Mouse (Mus musculus): ENCODE results near the gene Fbxo30.
"Not testable (repeated sequence)": the region's sequence is repeated elsewhere in the genome, so short reads cannot be mapped to it uniquely, and the experiment has no call there.

Gene Fbxo30

DNA sequence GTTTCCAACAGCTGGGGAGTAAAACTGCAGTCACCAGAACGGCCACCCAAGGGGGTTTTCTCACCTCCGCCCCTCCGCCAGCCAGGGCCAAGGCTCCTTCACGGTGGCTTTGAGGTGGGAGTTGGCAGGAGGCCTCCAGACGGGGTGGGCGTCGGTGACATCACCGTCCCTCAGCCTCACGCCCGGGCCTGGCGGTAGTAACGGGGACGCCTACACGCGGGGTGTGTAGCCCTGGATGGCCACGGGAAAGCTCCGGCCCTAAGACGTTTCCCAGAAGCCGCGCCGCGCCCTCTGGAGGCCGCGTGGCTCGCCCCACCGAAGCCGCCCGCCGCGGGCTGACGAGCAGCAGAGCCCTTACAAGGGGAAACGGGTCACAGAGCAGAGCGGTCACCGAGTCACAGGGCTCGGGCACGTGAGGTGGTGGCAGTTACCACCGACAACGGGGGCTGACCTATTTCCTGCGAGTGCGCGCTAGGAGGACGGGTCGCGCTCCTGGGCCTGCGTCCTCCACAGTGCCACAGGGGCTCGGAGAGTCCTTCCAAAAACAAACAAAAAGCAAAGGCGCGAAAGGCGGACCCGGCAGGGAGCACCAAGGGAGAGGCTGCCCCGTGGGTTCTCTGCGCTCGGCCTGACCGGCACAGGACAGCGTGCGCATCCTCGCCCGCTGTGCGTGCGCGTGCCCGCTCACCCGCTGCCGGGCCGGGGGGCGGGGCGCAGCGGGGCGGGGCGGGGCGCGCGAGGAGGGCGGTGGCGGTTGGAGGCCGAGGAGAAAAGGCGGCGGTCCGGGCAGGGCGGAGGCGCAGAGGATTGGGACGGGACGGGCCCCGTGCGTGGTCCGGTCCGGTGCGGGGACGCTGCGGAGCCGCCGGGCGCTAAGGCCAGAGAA is at the start of gene Fbxo30:
TSS of gene Fbxo30 (plus strand) at position 753 of the 886 bp plus-strand sequence.
- peak; percentile 89 for DNase-seq

DNA sequence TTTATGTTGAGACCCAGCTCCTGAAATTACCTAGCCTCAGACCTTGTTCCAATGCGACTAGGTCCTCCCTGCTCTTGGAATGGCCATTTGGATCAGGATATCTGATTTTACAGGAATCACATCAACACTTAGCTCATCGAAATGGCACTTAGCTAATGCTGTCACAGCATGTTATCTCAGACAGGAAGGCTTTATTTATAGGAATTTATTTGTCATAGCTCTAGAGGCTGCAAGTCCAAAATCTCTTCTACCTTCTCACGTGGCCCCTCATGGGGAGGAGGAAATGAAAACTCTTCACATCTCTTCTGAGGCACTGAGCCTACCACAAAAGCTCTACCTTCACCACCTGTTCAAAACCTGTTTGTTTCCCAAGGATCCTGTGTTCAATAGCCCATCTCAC is 47.9 kb upstream of the Fbxo30 start:
- no peak for DNase-seq

DNA sequence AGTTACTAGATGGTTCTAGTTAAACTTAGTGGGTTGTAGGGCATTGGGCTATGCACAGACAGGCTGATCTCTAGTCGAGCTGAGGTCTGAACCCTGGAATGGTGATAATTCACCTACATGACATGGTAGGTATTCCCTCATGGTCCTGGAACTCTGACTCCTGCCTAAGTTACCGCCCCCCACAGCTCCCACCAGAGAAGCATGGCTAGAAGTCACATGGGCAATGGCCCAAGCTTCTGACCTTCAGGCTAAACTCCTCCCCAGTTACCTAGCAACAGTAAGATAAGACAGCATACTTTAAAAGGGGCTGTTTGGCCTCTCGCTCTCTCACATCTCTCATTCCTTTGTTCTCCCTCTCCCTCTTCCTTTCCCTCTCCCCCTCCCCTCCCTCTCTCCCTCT is 38.1 kb upstream of the Fbxo30 start:
- not testable (repeated sequence) for DNase-seq

DNA sequence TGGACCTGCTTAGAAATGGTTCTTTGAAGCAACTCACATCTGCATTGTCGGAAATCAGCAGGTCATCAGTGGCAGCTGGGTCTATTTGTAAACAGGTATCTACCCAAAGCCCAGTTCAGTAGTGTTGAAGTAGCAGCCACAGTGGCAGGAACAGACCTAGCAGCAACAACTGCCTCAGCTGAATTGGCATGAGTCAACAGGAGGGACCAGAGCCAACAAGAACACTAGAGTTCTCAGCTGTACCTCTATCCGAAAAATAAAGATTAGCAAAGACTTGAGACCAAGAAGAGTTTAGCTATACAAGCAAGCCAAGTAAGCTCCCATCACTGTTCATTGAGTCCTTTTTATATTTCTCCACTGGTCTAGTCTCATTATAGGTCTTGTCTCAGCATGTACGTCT is 32.9 kb upstream of the Fbxo30 start:
- DNase-seq = no peak

DNA sequence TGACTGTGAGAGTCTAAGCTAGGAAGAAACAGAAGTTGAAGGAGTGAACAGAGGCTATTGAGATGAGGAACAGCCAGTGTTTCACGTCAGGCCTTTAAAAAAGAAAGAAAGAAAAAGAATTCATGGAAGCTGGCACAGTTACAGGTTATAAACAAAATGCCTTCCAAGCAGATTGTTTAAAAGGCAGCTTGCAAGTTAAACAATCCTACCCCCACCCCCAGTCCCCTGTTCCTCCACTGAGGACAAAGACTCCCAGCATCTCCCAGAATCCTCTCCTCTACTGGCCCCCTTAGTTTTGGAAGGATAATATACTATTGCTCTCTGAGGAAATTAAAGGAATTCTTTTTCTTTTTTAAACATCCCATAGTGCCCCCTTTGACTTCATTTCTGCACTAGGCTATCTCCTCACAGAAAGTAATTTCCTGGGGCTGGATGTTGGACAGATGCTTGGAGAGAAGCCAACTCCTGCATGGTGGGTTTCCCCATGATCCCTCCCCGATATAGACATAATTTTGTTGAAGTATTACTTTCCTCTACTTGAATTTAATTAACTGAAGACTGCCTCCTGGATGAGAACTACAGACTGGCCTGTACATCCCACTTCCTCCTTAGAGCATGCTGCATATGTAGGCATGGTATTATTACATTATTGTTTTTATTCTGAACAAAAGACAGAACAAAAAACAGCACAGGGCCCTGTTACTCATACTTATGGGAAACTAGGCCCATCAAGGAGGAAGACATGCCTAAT is 30.7 kb upstream of the Fbxo30 start:
- no peak for DNase-seq

DNA sequence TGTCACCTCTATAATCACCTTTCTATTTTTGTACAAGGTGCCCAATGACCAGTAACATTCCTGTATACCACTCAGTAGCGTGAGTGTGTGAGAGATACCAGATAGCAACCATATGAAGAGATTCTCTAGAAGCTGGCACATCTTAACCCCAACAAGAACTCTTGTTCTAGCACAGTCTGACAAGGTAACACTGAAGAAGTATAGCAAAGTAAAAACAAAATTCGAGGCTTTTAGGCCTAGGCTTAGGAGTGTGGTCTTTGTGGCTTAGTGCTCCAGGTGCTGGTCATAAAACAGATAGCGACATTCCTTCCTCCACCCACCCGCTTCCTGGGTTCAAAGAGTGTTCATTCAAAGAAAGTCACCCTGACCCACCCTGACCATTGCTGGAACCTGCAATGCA is 27.5 kb upstream of the Fbxo30 start:
- not testable (repeated sequence) for DNase-seq

DNA sequence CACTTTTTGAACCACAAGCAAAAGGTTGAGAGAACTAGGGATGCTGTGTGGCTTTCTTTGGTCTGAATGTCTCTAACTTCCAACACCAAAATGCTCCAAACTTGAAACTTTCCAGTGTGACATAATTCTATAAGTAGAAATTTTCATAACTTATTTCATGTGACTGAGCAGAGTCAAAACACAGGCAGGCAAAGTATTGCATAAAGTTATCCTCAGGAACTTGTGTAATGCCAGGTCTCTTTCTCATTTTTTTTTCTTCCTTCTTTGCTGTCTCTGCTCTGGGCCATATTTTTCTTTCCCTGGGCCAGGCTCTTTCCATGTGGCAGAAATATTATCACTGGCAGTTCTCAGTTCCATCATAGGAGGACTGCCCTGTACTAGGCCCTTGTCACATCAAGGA is 21.0 kb upstream of the Fbxo30 start:
- no peak for DNase-seq

DNA sequence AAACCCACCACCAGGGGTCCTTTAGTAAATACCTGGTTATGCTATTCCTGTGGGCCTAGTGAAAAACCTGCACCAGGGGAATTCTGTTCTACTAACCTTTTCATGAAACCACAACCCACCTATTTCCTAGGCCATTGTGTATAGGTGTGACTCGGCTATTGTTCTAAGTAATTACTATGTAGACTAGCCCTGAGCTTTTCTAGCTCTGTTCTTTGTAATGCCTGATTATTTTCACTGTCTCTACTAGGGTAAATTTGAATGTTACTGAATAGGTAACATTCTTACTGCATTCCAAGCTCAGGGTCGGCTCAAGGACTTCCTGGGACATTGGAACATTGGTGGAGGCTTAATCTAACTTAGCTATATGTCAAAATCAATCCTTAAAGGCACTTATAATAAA is 18.8 kb upstream of the Fbxo30 start:
- DNase-seq = not testable (repeated sequence)

DNA sequence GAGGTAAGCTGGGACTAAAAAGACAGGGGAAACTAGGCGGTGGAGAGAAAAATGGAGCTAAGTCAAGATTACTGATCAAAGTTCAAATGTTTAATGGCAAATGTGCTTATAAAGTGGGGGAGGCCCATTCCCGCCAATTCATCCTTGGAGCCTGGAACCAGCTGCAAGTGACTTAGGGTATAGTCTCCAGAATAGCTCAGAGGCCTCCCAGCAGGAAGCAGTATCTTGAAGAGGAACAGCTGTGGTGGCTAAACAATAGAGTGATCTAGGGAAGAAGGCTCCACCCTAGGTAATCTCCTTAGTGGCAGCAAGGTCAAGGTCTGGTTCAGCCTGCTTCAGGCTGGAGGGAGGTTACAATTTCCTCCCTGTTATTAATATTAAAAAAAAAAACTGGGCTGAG is 17.3 kb upstream of the Fbxo30 start:
- not testable (repeated sequence) for DNase-seq

DNA sequence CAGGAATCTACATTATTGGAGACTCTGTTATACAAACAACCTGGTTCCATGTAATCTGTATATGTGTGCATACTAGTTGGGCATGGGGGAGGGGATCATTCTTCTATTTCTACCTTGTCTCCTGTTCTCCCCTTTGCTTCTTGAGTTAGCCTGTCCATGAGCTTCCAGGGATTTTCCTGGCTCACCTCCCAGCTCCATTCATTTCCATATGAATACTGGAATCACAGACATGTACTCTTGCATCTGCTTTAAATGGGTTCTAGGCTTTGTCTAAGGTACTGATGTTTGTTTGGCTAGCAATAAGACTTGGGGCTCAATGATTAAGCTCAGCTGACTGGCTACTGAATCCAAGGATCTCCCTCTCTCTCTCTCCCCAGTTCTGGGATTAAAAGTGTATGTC is 12.0 kb upstream of the Fbxo30 start:
- no peak for DNase-seq

DNA sequence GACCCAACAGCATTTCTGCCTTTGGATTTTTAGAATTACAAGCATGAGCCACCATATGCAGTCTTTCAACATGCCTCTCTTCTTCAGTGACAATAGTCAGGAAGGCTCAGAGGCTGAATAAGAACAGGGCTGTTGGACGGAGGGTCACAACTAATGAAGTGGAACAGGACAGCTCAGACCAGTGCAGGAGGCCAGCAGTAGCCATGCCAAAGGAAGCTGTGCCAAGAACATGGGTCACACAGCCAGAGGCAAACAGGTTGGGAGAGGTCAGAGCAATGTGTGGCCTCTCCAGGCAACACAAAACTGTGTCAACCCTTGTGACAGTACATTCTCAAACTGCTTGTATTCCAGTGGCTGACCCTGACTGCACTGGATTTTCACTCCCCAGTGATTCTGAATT is 6.7 kb upstream of the Fbxo30 start:
- no peak for DNase-seq

DNA sequence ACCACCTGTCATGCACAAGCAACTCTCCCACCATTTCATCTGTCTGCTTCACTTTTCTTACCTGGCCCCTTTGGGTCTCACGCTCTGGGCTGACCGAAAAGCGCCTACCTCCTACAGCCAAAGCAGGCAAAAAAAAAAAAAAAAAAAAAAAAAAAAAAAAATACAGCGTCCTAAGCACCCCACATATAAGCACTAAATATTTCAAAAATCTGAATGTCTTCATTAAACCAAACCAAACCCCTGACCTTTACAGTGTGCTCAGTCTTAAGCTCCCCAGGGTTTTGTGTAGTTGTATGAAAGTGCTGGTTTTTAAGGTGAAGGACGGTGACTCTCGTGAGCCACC is 924 bp upstream of the Fbxo30 start:
- DNase-seq = no peak

DNA sequence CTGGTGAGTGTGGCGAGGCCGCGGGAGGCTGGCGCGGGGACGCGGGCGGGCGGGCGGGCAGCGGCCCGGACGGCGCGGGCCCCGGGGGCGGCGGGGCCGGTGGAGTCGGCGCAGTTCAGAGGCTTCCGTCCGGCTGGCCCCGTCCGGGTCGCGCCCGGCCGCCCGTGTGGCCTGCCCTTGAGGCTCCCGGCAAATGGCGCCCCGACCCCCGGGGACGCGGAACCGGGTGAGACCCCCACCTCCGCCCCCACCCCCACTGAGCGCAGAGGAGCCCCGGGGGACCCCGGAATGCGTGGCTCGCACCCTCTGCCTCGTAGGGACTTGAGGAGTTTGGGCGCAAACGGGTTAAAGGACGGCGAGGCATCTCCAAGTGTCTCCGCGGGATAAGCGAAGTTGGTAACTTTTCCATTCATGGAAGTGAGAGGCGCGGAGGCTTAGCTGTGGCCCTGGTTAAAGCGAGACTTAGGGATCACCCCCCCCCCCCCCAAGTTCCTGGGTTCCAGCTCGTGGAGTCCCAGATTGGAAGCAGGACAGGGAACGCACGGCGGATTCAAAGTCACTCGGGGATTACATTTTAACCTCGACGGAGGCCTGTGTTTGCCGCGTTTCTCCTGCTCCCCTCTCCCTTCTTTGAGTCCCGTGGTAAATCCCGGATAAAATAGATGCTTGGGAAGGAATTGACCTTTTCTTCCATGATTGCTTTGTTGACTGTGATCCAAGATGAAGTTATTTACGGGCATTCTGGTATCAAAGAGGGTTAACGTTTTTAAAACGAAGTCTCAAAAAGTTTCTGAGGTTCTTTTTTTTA is 572 bp downstream of the Fbxo30 start:
- peak; percentile 33 for DNase-seq

DNA sequence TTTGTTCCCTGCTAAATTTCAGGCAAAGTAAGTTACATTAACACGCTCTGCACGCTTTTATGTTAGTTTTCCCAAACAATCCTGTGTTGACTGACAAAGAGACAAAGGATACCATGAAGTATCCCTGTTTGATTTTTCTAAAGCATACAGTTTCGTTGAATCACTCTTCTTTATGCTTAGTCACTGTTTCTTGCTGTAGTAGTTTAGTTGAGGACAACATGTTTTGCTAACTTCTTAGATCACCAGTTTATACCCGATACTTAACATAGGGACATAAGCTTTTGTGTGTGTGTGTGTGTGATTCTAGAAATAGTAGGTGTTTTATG is 1.1 kb downstream of the Fbxo30 start:
- no peak for DNase-seq

DNA sequence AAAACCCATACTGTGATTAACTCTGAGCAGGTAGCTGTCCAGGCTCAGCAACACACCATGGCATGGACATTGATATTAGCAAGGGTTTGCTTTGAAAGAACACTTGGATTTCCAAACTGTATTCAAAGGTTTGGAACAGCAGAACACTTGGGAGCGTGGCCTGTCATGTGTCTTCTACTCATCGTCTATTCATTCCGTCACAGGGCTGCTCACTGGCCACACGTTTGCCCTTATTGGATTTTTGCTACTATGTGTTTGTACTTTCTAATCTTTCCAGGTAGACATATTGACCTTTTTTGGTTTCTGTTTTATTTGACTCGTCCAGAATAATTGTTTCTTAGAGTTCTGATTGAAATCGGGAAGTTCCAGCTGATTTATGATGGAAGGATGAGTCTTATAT is 17.3 kb downstream of the Fbxo30 start:
- DNase-seq = no peak

DNA sequence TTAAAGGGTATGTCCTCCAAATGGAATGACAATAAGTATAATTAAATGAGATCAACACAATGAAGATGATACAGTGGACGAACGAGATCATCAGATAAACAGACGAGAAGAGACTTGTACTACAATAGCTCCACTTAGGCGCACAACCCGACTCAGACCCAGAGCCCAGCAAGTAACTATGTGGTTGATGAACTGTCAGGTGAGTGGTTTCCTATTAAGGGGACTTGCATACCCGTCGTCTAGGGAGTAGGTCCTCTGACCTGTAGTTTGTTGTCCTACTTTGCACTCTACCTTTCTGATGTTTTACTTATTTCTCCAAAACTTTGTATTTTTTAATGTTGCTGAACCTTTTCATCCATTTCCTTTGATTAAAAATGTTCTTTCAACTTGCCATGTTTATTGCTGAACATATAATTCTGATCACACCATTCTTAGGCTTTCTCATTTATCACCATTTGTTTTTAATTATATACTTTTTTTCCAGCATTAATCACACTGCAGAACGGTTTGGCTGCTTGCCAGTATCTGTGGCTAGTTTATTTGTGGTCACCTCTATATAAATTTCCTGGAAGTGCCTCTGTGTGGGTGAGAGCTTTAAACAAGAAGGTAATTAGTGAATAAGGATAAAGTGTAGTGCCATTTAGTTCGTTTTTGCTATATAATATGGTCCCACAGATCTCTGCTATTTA is 24.4 kb downstream of the Fbxo30 start:
- no peak for DNase-seq

DNA sequence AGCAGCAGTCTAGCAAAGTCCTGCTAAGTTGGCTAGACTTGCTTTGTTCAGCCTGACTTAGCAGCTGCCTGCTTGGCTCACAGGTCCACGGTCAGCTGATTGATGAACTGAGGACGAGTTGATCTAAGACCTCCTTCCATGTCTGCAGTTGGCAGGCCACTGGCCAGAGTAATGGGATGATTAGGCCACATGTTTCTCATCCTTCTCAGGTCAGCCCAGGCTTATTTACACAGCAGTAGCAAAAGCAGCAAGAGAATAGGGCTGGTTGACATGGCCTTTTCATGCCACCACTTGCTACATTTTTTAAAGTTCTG is 24.9 kb downstream of the Fbxo30 start:
- no peak for DNase-seq

DNA sequence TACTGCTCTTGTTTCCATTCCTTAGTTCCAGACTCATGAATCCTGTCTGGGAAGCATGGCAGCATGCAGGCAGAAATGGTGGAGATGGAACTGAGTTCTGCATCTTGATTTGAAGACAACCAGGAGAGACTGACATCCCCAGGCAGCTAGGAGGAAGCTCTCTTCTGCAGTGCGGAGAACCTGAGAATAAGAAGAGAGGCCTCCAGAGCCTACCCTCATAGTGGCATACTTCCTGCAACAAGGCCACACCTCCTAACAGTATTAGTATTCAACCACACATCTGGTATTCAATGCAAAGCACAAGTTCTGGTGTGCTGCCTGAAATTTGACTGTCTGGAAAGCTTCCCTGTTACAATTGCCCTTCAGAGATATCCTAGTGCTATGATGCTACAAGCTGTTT is 28.7 kb downstream of the Fbxo30 start:
- no peak for DNase-seq

DNA sequence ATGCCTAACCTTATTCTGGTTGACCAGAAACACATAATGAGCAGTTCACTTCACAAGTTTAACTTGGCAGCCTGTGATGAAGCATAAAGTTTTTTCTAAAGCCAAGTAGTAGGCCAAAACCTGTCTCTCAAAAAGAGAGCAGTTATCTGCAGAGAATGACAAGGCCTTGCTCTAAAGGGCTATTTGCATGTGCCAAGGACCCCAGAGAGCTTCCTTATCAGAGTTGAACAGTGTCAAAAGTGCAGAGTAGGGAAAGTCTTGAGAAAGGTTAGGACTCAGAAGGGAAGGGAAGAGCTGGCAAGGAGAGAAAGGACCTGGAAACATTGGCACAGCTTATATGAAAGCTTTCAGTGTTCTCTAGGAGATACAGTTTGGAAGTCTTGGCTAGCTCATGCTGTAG is 29.4 kb downstream of the Fbxo30 start:
- DNase-seq = no peak

DNA sequence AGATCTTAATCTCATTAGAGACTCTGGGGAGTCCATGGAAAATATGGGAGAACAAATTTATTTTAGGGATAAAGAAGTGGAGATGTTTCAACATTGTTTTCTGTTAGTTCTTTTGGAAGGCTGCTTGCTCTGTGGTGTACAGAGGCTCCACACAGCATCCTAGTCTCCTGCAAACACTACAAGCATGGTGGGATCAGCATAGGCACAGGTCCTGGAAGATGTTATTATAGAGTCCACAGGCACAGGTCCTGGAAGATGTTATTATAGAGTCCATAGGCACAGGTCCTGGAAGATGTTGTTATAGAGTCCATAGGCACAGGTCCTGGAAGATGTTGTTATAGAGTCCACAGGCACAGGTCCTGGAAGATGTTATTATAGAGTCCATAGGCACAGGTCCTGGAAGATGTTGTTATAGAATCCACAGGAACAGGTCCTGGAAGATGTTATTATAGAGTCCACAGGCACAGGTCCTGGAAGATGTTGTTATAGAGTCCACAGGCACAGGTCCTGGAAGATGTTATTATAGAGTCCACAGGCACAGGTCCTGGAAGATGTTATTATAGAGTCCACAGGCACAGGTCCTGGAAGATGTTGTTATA is 36.8 kb downstream of the Fbxo30 start:
- not testable (repeated sequence) for DNase-seq

DNA sequence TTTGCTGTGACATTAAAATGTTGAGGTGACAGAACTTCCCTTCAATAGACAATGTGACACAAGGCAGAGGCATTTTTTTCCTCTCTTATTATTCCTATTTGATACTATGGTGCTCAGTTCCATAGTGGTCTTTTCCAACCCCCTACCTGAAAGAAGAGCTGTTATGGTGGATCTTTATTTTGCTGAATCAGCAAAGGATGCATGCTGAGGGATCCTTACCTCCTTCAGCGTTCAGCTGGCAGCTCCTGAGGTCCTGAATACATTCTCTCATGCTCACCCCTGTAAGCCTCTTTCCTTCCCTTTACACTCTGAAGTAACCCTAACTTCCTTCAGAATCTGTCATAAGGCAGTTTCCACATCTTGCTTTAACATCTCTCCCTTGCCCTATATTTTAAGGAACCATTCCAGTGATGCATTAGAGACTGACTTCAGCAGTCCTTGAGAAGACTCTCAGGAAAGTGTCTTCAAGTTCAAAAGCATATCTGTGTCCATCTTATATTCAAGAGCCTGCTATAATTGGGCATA is 38.4 kb downstream of the Fbxo30 start:
- no peak for DNase-seq

DNA sequence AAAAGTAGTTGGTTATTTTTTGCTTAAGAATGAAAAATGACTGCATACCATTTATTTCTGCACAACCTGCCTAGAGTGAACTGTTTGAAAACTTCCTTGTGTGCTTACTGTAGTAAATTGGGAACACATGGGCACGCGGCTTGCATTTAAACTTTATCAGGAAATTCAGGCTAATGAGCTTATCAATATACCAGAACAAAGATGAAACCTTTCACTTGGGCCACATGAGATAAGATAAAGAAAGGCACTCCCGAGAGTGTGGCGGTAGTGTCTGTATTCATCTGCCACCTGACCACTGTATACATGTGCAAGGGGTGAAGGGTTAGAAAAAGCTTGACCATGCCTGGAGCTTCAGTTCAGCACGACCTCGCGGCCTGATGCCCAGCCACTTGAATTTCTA is 41.2 kb downstream of the Fbxo30 start:
- DNase-seq = no peak
